Mouse (Mus musculus) MEL (cell line): ENCODE data around the gene Vmn1r43.

ENCODE experiments used
- CTCF ChIP-seq, 3 experiments: IDR thresholded peaks in 2 of 3; conservative IDR thresholded peaks in 1 of 3; 2 replicates each; pipeline ENCODE4 v1.5.1; 2011 to 2012; ENCODE audit warnings: low read length in 3 of 3, low read depth in 2 of 3, mild to moderate bottlenecking in 2 of 3, improper control_type of control experiment in 1 of 3, inconsistent platforms in 1 of 3, mixed read lengths in 1 of 3, moderate library complexity in 1 of 3; ENCODE audit not compliant: control insufficient read depth in 1 of 3, insufficient read depth in 1 of 3, poor library complexity in 1 of 3, severe bottlenecking in 1 of 3
- ETS1 ChIP-seq: IDR thresholded peaks from 2 replicates; pipeline ENCODE4 v1.6.1; 2012; ENCODE audit warnings: low read depth, mild to moderate bottlenecking, inconsistent platforms, low read length, improper control_type of control experiment, moderate library complexity
- JUND ChIP-seq: IDR thresholded peaks from 2 replicates; pipeline ENCODE4 v1.6.1; 2011; ENCODE audit warnings: low read depth, mild to moderate bottlenecking, improper control_type of control experiment, low read length
- NELFE ChIP-seq: IDR thresholded peaks from 2 replicates; pipeline ENCODE4 v1.6.1; 2011; ENCODE audit warnings: low read depth, low read length, improper control_type of control experiment
- POLR2A ChIP-seq, 2 experiments: IDR thresholded peaks; 2 replicates each; pipeline ENCODE4 v1.6.1; 2011 to 2012; ENCODE audit warnings: low read length in 2 of 2, mild to moderate bottlenecking in 2 of 2, control low read depth in 1 of 2, improper control_type of control experiment in 1 of 2, low read depth in 1 of 2, moderate library complexity in 1 of 2; ENCODE audit not compliant: control insufficient read depth in 1 of 2, insufficient read depth in 1 of 2, poor library complexity in 1 of 2

GRCm38 (mm10) chr6:89867976-89868375 is 8.2 kb downstream of the Vmn1r43 start:
- no peak for TF ChIP-seq POLR2A (IDR thresholded peaks at IDR 0.05; ENCODE audit: control insufficient read depth in 1 of 2, insufficient read depth in 1 of 2, low read depth in 1 of 2, low read length in 2 of 2, poor library complexity in 1 of 2)
- no peak for TF ChIP-seq JUND
- no peak for TF ChIP-seq CTCF (IDR thresholded peaks at IDR 0.05 in 2 of 3, conservative IDR thresholded peaks at IDR 0.05 in 1 of 3; ENCODE audit: control insufficient read depth in 1 of 3, insufficient read depth in 1 of 3, low read depth in 2 of 3, low read length in 3 of 3, poor library complexity in 1 of 3, severe bottlenecking in 1 of 3)
- no peak for TF ChIP-seq ETS1
- no peak for TF ChIP-seq NELFE
